Mouse (Mus musculus) testis, adult 2 months (tissue): ENCODE data around the gene Fam171a1. TPM values are rescaled to one million over a fixed set of nuclear protein-coding genes. Genes with fewer than 3 reads are reported as not detected.

Experiments used
- H3K27ac ChIP-seq: fragments of 200-500 bp; 2 replicates; pipeline ENCODE4 v1.5.1; 2012; ENCODE audit warnings: low read depth, low read length; ENCODE audit not compliant: control insufficient read depth, insufficient read depth
- H3K27me3 ChIP-seq: fragments of 200-500 bp; 2 replicates; pipeline ENCODE4 v1.6.1; 2012; ENCODE audit warnings: mild to moderate bottlenecking, low read length, moderate library complexity; ENCODE audit not compliant: control insufficient read depth, insufficient read depth
- H3K36me3 ChIP-seq: fragments of 200-500 bp; 2 replicates; pipeline ENCODE4 v1.6.1; 2012; ENCODE audit warnings: mild to moderate bottlenecking, low read length; ENCODE audit not compliant: control insufficient read depth, insufficient read depth
- H3K4me1 ChIP-seq: fragments of 200-500 bp; 2 replicates; pipeline ENCODE4 v1.6.1; 2012; ENCODE audit warnings: low read length; ENCODE audit not compliant: control insufficient read depth, insufficient read depth
- H3K4me3 ChIP-seq: fragments of 200-500 bp; 2 replicates; pipeline ENCODE4 v1.5.1; 2012; ENCODE audit warnings: low read depth, mild to moderate bottlenecking, low read length, moderate library complexity, mixed read lengths; ENCODE audit not compliant: control insufficient read depth
- CTCF ChIP-seq: fragments of 200-500 bp; IDR thresholded peaks from 2 replicates; pipeline ENCODE4 v1.5.1; 2012; ENCODE audit warnings: low read depth, mild to moderate bottlenecking, inconsistent platforms, low read length, moderate library complexity; ENCODE audit not compliant: control insufficient read depth, insufficient read depth, insufficient replicate concordance
- POLR2A ChIP-seq: fragments of 200-500 bp; IDR thresholded peaks from 2 replicates; pipeline ENCODE4 v1.6.1; 2012; ENCODE audit warnings: low read depth, mild to moderate bottlenecking, inconsistent platforms, low read length, moderate library complexity; ENCODE audit not compliant: control insufficient read depth
- polyA plus RNA-seq: library from polyadenylated mRNA; depleted of rRNA; stranded (reverse); fragments of >200 nt; gene quantifications from 2 replicates; pipeline ENCODE4 v1.2.3, GENCODE M21; 2012

The Fam171a1 gene
- polyA plus RNA-seq, 1 experiment = 3.4 TPM

GRCm38 (mm10) chr2:3119371-3119935 is 5.4 kb downstream of the Fam171a1 start:
- Histone ChIP-seq H3K4me3 (no peak overlapping the region), H3K27me3 (no peaks in the 10 kb centered on the region), H3K4me1 (peaks cover 7% of the 10 kb centered on the region), H3K36me3 (no peaks in the 10 kb centered on the region), H3K27ac (no peak overlapping the region)
- TF ChIP-seq CTCF (no peak), POLR2A (no peak)

- Histone ChIP-seq H3K4me1 (peaks cover 7% of the 10 kb centered on the region), H3K4me3 (no peak overlapping the region), H3K36me3 (no peaks in the 10 kb centered on the region), H3K27ac (no peak overlapping the region), H3K27me3 (no peaks in the 10 kb centered on the region)
- no peak for TF ChIP-seq CTCF
- TF ChIP-seq POLR2A = no peak
These were observed 8.5 kb downstream of the Fam171a1 start for GRCm38 (mm10) chr2:3122571-3122970.

- H3K36me3 ChIP-seq = no peaks in the 10 kb centered on the region
- H3K27ac ChIP-seq = no peak overlapping the region
- no peaks in the 10 kb centered on the region for H3K27me3 ChIP-seq
- no peaks in the 10 kb centered on the region for H3K4me1 ChIP-seq
- no peak overlapping the region for H3K4me3 ChIP-seq
- TF ChIP-seq POLR2A (no peak), CTCF (no peak)
These were observed 13.3 kb downstream of the Fam171a1 start for GRCm38 (mm10) chr2:3127256-3127883.

GRCm38 (mm10) chr2:3128344-3128871 is 14.4 kb downstream of the Fam171a1 start:
- no peak overlapping the region for H3K27ac ChIP-seq
- H3K27me3 ChIP-seq = no peaks in the 10 kb centered on the region
- H3K4me1 ChIP-seq = no peaks in the 10 kb centered on the region
- TF ChIP-seq CTCF (no peak), POLR2A (no peak)
- no peak overlapping the region for H3K4me3 ChIP-seq
- no peaks in the 10 kb centered on the region for H3K36me3 ChIP-seq

- TF ChIP-seq POLR2A (no peak), CTCF (no peak)
- no peak overlapping the region for H3K27ac ChIP-seq
- no peaks in the 10 kb centered on the region for H3K4me1 ChIP-seq
These were observed 14.9 kb downstream of the Fam171a1 start for GRCm38 (mm10) chr2:3128910-3129309.

GRCm38 (mm10) chr2:3132473-3132872 is 18.4 kb downstream of the Fam171a1 start:
- H3K4me3 ChIP-seq = no peak overlapping the region

More at GRCm38 (mm10) chr2:3128910-3129309, 14.9 kb downstream of the Fam171a1 start:
- no peaks in the 10 kb centered on the region for H3K27me3 ChIP-seq
- no peaks in the 10 kb centered on the region for H3K36me3 ChIP-seq
- no peak overlapping the region for H3K4me3 ChIP-seq

GRCm38 (mm10) chr2:3134580-3135296 is 20.7 kb downstream of the Fam171a1 start:
- H3K27ac ChIP-seq = no peak overlapping the region

More at GRCm38 (mm10) chr2:3132473-3132872, 18.4 kb downstream of the Fam171a1 start:
- no peak overlapping the region for H3K27ac ChIP-seq
- no peak for TF ChIP-seq POLR2A
- no peak for TF ChIP-seq CTCF
- no peaks in the 10 kb centered on the region for H3K27me3 ChIP-seq
- H3K36me3 ChIP-seq = no peaks in the 10 kb centered on the region
- H3K4me1 ChIP-seq = no peaks in the 10 kb centered on the region

More at GRCm38 (mm10) chr2:3134580-3135296, 20.7 kb downstream of the Fam171a1 start:
- H3K4me1 ChIP-seq = no peaks in the 10 kb centered on the region; the same call in 1 of the 2 replicates
- H3K27me3 ChIP-seq = no peaks in the 10 kb centered on the region
- H3K36me3 ChIP-seq = no peaks in the 10 kb centered on the region
- no peak overlapping the region for H3K4me3 ChIP-seq
- TF ChIP-seq POLR2A (no peak), CTCF (no peak)
